Mouse (Mus musculus) heart, postnatal 0 days (tissue): ENCODE results near the gene Kmt2c.

ENCODE experiments used
- CTCF ChIP-seq: IDR thresholded peaks from 2 replicates; pipeline ENCODE4 v1.5.1; 2016; ENCODE audit warnings: antibody characterized with exemption, control low read depth, low read depth
- EP300 ChIP-seq: IDR thresholded peaks from 2 replicates; pipeline ENCODE4 v1.6.1; 2016; ENCODE audit warnings: antibody characterized with exemption, low read depth

GRCm38 (mm10) chr5:25246473-25246865, 252.1 kb downstream of the Kmt2c start:
- no peak for TF ChIP-seq CTCF
- TF ChIP-seq EP300, result no peak
